Mouse (Mus musculus): Measurements from ENCODE around the gene Evi2a.

Gene Evi2a

GRCm38 (mm10) chr11:79530333-79530761, at the start of gene Evi2a, which contains the start of gene Evi2:
Gene Evi2a, minus strand, starts transcription at chr11:79530609.
Gene Evi2, minus strand, starts transcription at chr11:79530589.
- in situ Hi-C loops (cut with MseI, MboI): no loop called here

GRCm38 (mm10) chr11:79577741-79578140, 47.3 kb upstream of the Evi2a start:
- in situ Hi-C loops (cut with MseI, MboI): no loop called here

- in situ Hi-C loops (cut with MseI, MboI): no loop called here
Observed at GRCm38 (mm10) chr11:79575383-79576073, 45.1 kb upstream of the Evi2a start.

- in situ Hi-C loops (cut with MseI, MboI): no loop called here
Observed at GRCm38 (mm10) chr11:79573836-79574235, 43.4 kb upstream of the Evi2a start.

- in situ Hi-C loops (cut with MseI, MboI): no loop called here
Observed at GRCm38 (mm10) chr11:79570319-79570718, 39.9 kb upstream of the Evi2a start.

- in situ Hi-C loops (cut with MseI, MboI): no loop called here
Observed at GRCm38 (mm10) chr11:79568197-79568911, 37.9 kb upstream of the Evi2a start.

GRCm38 (mm10) chr11:79566947-79567346, 36.5 kb upstream of the Evi2a start:
- in situ Hi-C loops (cut with MseI, MboI): no loop called here

GRCm38 (mm10) chr11:79563493-79563892, 33.1 kb upstream of the Evi2a start:
- in situ Hi-C loops (cut with MseI, MboI): no loop called here

GRCm38 (mm10) chr11:79560536-79560935, 30.1 kb upstream of the Evi2a start:
- in situ Hi-C loops (cut with MseI, MboI): no loop called here

GRCm38 (mm10) chr11:79552622-79553021, 22.2 kb upstream of the Evi2a start:
- in situ Hi-C loops (cut with MseI, MboI): no loop called here

GRCm38 (mm10) chr11:79536293-79536692, 5.9 kb upstream of the Evi2a start:
- in situ Hi-C loops (cut with MseI, MboI): no loop called here

GRCm38 (mm10) chr11:79535554-79535953, 5.1 kb upstream of the Evi2a start:
- in situ Hi-C loops (cut with MseI, MboI): no loop called here

- in situ Hi-C loops (cut with MseI, MboI): no loop called here
Observed at GRCm38 (mm10) chr11:79533950-79534690, 3.7 kb upstream of the Evi2a start.

- in situ Hi-C loops (cut with MseI, MboI): no loop called here
Observed at GRCm38 (mm10) chr11:79533311-79533710, 2.9 kb upstream of the Evi2a start.

GRCm38 (mm10) chr11:79531485-79531884, 1.1 kb upstream of the Evi2a start:
- in situ Hi-C loops (cut with MseI, MboI): no loop called here

- in situ Hi-C loops (cut with MseI, MboI): no loop called here
Observed at GRCm38 (mm10) chr11:79530774-79531173, 365 bp upstream of the Evi2a start.

- in situ Hi-C loops (cut with MseI, MboI): no loop called here
Observed at GRCm38 (mm10) chr11:79529736-79530135, 673 bp downstream of the Evi2a start.

- in situ Hi-C loops (cut with MseI, MboI): no loop called here
Observed at GRCm38 (mm10) chr11:79529226-79529625, 1.2 kb downstream of the Evi2a start.

GRCm38 (mm10) chr11:79528601-79529000, 1.8 kb downstream of the Evi2a start:
- in situ Hi-C loops (cut with MseI, MboI): no loop called here

- in situ Hi-C loops (cut with MseI, MboI): no loop called here
Observed at GRCm38 (mm10) chr11:79527739-79528384, 2.5 kb downstream of the Evi2a start.

- in situ Hi-C loops (cut with MseI, MboI): no loop called here
Observed at GRCm38 (mm10) chr11:79527015-79527738, 3.2 kb downstream of the Evi2a start.
